Mouse (Mus musculus) liver, adult 2 months (tissue): Measurements from ENCODE around the gene Amd1.

Experiments
- CTCF ChIP-seq: fragments of 200-500 bp; IDR thresholded peaks from 2 replicates; pipeline ENCODE4 v1.5.1; 2011; ENCODE audit warnings: low read depth, low read length, control low read depth
- POLR2A ChIP-seq: fragments of 200-500 bp; IDR thresholded peaks from 2 replicates; pipeline ENCODE4 v1.6.1; 2011; ENCODE audit warnings: low read length, control low read depth; ENCODE audit not compliant: insufficient read depth; ENCODE audit errors: extremely low read depth

- TF ChIP-seq CTCF: no peak
- TF ChIP-seq POLR2A: no peak
These were observed 8.1 kb upstream of the Amd1 start for GRCm38 (mm10) chr10:40309884-40310635.
